Mouse (Mus musculus) liver, embryonic 12.5 days (tissue): ENCODE data around the gene Rpl9-ps1. TPM values are rescaled to one million over a fixed set of nuclear protein-coding genes. Genes with fewer than 3 reads are reported as not detected.

ENCODE experiments used
- ATAC-seq: fragments of 200-750 bp; cut with Nextera tagmentation; 2 replicates; pipeline ENCODE4 v1.8.0; 2017; ENCODE audit warnings: moderate number of reproducible peaks, mild to moderate bottlenecking, moderate library complexity
- H3K27ac ChIP-seq: fragments of 300-500 bp; sonication (generic); 2 replicates; pipeline ENCODE4 v1.5.1; 2016; ENCODE audit warnings: mild to moderate bottlenecking
- H3K27me3 ChIP-seq: fragments of 300-500 bp; sonication (generic); replicated peaks from 2 replicates; pipeline ENCODE4 v1.6.1; 2016; ENCODE audit warnings: mild to moderate bottlenecking, moderate library complexity
- H3K36me3 ChIP-seq: fragments of 300-500 bp; sonication (generic); 2 replicates; pipeline ENCODE4 v1.6.1; 2016; ENCODE audit warnings: mild to moderate bottlenecking, moderate library complexity
- H3K4me1 ChIP-seq: fragments of 300-500 bp; sonication (generic); 2 replicates; pipeline ENCODE4 v1.6.1; 2016
- H3K4me2 ChIP-seq: fragments of 300-500 bp; sonication (generic); 2 replicates; pipeline ENCODE4 v1.6.1; 2016; ENCODE audit warnings: mild to moderate bottlenecking, moderate library complexity
- H3K4me3 ChIP-seq: fragments of 300-500 bp; sonication (generic); 2 replicates; pipeline ENCODE4 v1.5.1; 2016; ENCODE audit warnings: mild to moderate bottlenecking, moderate library complexity
- H3K9ac ChIP-seq: fragments of 300-500 bp; sonication (generic); 2 replicates; pipeline ENCODE4 v1.6.1; 2016; ENCODE audit warnings: mild to moderate bottlenecking, moderate library complexity
- H3K9me3 ChIP-seq: fragments of 300-500 bp; sonication (generic); replicated peaks from 2 replicates; pipeline ENCODE4 v1.6.1; 2016; ENCODE audit warnings: mild to moderate bottlenecking, moderate library complexity
- WGBS: fragments of 180-500 bp; shearing (Covaris S2); methylation state at CpG from one replicate; pipeline ENCODE4 v1.1.7; 2016; ENCODE audit not compliant: insufficient replicate concordance; 5-methylcytosine and 5-hydroxymethylcytosine counted together
- polyA plus RNA-seq: library from polyadenylated mRNA; unstranded; fragments of >200 nt; fragmentation: Nextera tagmentation; extraction: Ambion mirVana; gene quantifications from 2 replicates; pipeline ENCODE4 v1.2.1, GENCODE M21; 2016

The Rpl9-ps1 gene
- polyA plus RNA-seq, 1 experiment from 2014 or later: not detected

GRCm38 (mm10) chr11:83618238-83618637, 27.2 kb downstream of the Rpl9-ps1 start:
- no peaks in the 10 kb centered on the region for H3K36me3 ChIP-seq
- H3K27ac ChIP-seq: no peak overlapping the region
- H3K9me3 ChIP-seq: no peaks in the 10 kb centered on the region
- no peak overlapping the region for H3K4me3 ChIP-seq
- no peak overlapping the region for H3K9ac ChIP-seq
- no peak overlapping the region for H3K4me2 ChIP-seq
- no peaks in the 10 kb centered on the region for H3K27me3 ChIP-seq
- WGBS: 52% methylated on average over 4 of the region's 5 CpGs
- no peaks in the 10 kb centered on the region for H3K4me1 ChIP-seq
- no peak for ATAC-seq

DNA sequence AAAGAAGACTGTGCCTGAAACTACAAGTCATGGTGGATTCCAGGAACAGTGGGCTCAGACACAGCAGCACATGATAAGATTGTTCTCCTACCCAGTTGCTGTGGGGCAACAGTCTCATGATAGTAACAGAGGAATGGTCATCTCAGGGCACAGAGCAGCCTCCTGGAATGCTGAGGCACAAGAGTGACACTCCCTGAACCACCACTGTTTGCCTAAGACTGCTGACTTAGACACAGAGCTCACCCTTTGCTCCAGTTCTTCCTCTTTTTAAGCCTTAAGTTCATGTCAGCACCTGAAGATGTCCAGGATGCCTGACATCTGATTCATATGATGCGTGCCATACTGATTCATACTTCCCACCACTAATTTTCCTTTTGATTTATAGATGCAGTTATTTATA, 28.8 kb downstream of the Rpl9-ps1 start:
- WGBS: 74% methylated on average over 1 of the region's 1 CpGs
- Histone ChIP-seq H3K27me3 (no peaks in the 10 kb centered on the region), H3K9me3 (no peaks in the 10 kb centered on the region), H3K36me3 (no peaks in the 10 kb centered on the region), H3K9ac (no peak overlapping the region), H3K27ac (no peak overlapping the region), H3K4me2 (no peak overlapping the region), H3K4me1 (no peaks in the 10 kb centered on the region), H3K4me3 (no peak overlapping the region)
- ATAC-seq: no peak

DNA sequence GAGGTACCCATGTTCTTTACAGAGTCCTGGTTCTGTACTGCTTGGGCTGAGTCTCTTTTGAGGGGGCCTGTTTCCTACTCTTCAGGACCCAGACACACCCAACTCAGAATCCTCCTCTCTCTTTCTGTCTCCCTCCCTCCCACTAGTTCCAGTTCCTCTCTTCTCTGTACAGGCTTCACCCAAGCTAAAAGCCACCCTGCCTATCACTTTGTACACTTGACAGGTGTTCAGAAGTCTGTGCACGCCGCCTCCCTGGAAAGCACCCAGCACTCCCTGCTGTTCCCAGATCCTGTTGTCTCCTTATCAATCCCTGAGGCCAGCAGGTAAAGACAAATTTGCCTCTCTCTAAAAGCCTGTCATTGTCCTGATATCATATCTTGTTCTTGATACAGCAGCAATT, 34.5 kb downstream of the Rpl9-ps1 start:
- Histone ChIP-seq H3K27me3 (no peaks in the 10 kb centered on the region), H3K4me3 (no peak overlapping the region), H3K27ac (no peak overlapping the region), H3K9ac (no peak overlapping the region), H3K36me3 (no peaks in the 10 kb centered on the region), H3K9me3 (no peaks in the 10 kb centered on the region), H3K4me1 (no peaks in the 10 kb centered on the region), H3K4me2 (no peak overlapping the region)
- ATAC-seq: no peak
- 62% methylated on average over 2 of the region's 2 CpGs for WGBS

GRCm38 (mm10) chr11:83606396-83606795, 39.0 kb downstream of the Rpl9-ps1 start:
- Histone ChIP-seq H3K4me3 (no peak overlapping the region), H3K27ac (no peak overlapping the region), H3K9ac (no peak overlapping the region), H3K4me1 (no peaks in the 10 kb centered on the region), H3K9me3 (no peaks in the 10 kb centered on the region), H3K4me2 (no peak overlapping the region), H3K27me3 (no peaks in the 10 kb centered on the region), H3K36me3 (no peaks in the 10 kb centered on the region)
- WGBS: 25% methylated on average over 1 of the region's 1 CpGs
- no peak for ATAC-seq

GRCm38 (mm10) chr11:83605535-83605934, 39.9 kb downstream of the Rpl9-ps1 start:
- H3K9me3 ChIP-seq: no peaks in the 10 kb centered on the region
- no peaks in the 10 kb centered on the region for H3K27me3 ChIP-seq
- no peak overlapping the region for H3K9ac ChIP-seq
- no peaks in the 10 kb centered on the region for H3K4me1 ChIP-seq
- WGBS: 57% methylated on average over 3 of the region's 3 CpGs
- H3K27ac ChIP-seq: no peak overlapping the region
- no peak for ATAC-seq
- H3K36me3 ChIP-seq: no peaks in the 10 kb centered on the region
- no peak overlapping the region for H3K4me3 ChIP-seq
- H3K4me2 ChIP-seq: no peak overlapping the region

DNA sequence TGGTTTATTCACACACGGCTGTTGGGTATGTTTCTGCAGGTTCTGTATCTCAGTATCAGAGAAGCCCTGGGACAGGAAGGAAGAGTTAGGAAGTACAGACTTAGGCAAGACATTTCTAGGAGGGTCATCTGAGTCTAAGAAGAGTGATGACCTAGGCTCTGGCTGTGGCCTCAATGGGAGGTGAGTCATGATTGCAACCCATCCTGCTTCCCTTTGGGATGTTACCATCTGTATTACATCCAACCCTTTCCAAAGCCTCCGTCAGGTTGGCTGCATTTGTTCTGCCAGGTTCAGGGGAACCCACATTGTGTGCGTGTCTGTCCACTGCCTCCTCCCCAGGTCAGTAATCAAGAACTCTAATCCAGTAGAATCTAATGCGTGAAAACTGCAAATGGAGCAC, 40.7 kb downstream of the Rpl9-ps1 start:
- Histone ChIP-seq H3K4me3 (no peak overlapping the region), H3K4me1 (no peaks in the 10 kb centered on the region), H3K4me2 (no peak overlapping the region), H3K36me3 (no peaks in the 10 kb centered on the region), H3K9ac (no peak overlapping the region), H3K9me3 (no peaks in the 10 kb centered on the region), H3K27ac (no peak overlapping the region), H3K27me3 (no peaks in the 10 kb centered on the region)
- no peak for ATAC-seq
- 61% methylated on average over 4 of the region's 4 CpGs for WGBS

- ATAC-seq: no peak
- Histone ChIP-seq H3K9me3 (no peaks in the 10 kb centered on the region), H3K9ac (no peak overlapping the region), H3K27ac (no peak overlapping the region), H3K4me3 (no peak overlapping the region), H3K27me3 (no peaks in the 10 kb centered on the region), H3K4me1 (no peaks in the 10 kb centered on the region), H3K4me2 (no peak overlapping the region), H3K36me3 (no peaks in the 10 kb centered on the region)
- WGBS: 75% methylated on average over 3 of the region's 3 CpGs
These were observed 42.0 kb downstream of the Rpl9-ps1 start for GRCm38 (mm10) chr11:83603399-83603798.

DNA sequence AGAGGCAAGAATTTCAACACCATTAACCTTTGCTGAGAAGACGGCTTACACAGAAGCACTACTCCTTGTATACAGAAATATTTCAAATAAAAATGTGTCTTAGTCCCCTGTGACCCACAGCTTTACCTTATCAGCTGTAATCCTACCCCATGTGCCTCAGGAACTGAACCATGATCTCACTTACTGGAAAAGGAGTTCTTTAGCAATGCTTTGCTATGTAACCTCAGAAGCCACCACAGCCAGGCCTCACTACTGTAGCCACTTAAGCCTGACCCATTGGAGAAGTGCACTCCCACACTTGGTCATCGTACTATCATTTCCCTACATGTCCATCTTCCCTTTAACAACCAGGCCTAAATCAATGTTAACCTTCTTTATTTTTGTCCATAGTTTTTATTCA, 44.8 kb downstream of the Rpl9-ps1 start:
- Histone ChIP-seq H3K4me3 (no peak overlapping the region), H3K4me2 (no peak overlapping the region), H3K4me1 (no peaks in the 10 kb centered on the region), H3K27ac (no peak overlapping the region), H3K27me3 (no peaks in the 10 kb centered on the region), H3K9ac (no peak overlapping the region), H3K9me3 (no peaks in the 10 kb centered on the region), H3K36me3 (no peaks in the 10 kb centered on the region)
- WGBS: 65% methylated on average over 2 of the region's 2 CpGs
- ATAC-seq: no peak

DNA sequence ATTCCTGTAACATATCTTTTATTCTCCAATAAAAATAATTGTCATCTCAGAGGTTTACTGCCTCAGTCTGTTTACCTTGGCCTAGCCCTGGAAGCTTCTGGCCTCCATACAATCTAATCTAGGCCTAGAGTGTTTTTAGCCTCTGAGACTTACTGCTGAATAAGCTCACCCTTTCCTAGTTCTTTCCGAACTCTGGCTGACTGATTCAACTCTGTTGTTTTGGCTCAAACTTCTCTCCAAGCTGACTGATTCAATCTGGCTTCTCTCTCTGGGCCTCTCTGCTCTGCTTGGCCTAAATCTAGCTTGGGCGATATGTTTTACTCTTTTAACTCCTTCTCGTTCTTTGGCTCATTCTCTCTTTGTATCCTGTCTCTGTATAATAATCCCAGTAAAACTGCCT, 46.4 kb downstream of the Rpl9-ps1 start:
- H3K9me3 ChIP-seq: no peaks in the 10 kb centered on the region
- H3K9ac ChIP-seq: no peak overlapping the region
- H3K4me1 ChIP-seq: no peaks in the 10 kb centered on the region
- H3K27me3 ChIP-seq: no peaks in the 10 kb centered on the region
- H3K4me3 ChIP-seq: no peak overlapping the region
- H3K4me2 ChIP-seq: no peak overlapping the region
- WGBS: 68% methylated on average over 3 of the region's 3 CpGs
- no peak for ATAC-seq
- no peaks in the 10 kb centered on the region for H3K36me3 ChIP-seq
- no peak overlapping the region for H3K27ac ChIP-seq

DNA sequence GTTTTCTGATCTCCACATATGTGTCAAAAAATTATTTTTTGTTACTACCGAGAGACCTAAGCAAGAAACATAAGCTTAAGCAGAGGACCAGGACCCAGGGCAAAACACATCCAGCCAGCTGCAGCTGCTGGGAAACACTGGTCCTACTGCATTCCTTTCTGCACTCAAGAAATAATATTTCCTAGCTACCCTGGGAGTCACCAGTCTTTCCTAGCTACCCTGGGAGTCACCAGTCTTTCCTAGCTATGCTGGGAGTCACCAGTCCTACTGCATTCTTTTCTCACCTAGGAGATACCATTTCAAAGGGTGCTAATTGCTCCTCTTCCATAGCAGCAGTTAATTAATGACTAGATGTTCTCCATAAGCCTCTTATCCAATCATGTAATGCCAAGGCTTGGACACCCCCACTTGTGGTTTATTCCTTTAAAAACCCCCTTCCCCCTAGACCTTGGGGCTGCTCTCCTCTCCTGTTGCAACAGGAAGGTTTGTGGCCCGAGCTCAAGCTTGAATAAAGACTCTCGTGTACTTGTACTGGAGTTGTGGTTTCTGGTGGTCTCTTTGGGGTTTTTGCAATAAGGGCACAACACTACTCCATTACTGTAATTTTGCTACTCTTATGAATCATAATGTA, 47.1 kb downstream of the Rpl9-ps1 start:
- H3K4me3 ChIP-seq: no peak overlapping the region
- H3K4me1 ChIP-seq: no peaks in the 10 kb centered on the region
- H3K4me2 ChIP-seq: no peak overlapping the region
- no peaks in the 10 kb centered on the region for H3K27me3 ChIP-seq
- ATAC-seq: no peak
- no peaks in the 10 kb centered on the region for H3K36me3 ChIP-seq
- H3K27ac ChIP-seq: no peak overlapping the region
- WGBS: 54% methylated on average over 3 of the region's 3 CpGs
- no peak overlapping the region for H3K9ac ChIP-seq
- H3K9me3 ChIP-seq: no peaks in the 10 kb centered on the region

DNA sequence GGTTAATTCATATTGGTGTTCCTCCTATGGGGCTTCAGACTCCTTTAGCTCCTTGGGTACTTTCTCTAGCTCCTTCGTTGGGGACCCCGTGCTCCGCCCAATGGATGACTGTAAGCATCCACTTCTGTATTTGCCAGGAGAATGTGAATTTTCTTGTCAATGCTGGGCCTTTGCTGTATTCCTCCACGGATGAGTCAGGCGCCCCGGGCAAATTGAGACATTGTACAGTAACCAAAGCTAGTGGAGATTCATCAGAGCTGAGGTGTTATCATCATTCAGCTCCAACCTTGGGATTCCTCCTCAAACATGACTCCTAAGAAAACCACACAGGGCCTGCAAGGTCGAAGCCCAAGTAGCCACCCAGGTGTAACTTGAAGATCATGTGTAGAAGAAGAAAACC, 47.6 kb downstream of the Rpl9-ps1 start:
- no peak for ATAC-seq
- no peaks in the 10 kb centered on the region for H3K9me3 ChIP-seq
- H3K36me3 ChIP-seq: no peaks in the 10 kb centered on the region
- H3K27me3 ChIP-seq: no peaks in the 10 kb centered on the region
- no peak overlapping the region for H3K27ac ChIP-seq
- WGBS: 78% methylated on average over 7 of the region's 7 CpGs
- no peaks in the 10 kb centered on the region for H3K4me1 ChIP-seq
- H3K4me3 ChIP-seq: no peak overlapping the region
- H3K9ac ChIP-seq: no peak overlapping the region
- no peak overlapping the region for H3K4me2 ChIP-seq

DNA sequence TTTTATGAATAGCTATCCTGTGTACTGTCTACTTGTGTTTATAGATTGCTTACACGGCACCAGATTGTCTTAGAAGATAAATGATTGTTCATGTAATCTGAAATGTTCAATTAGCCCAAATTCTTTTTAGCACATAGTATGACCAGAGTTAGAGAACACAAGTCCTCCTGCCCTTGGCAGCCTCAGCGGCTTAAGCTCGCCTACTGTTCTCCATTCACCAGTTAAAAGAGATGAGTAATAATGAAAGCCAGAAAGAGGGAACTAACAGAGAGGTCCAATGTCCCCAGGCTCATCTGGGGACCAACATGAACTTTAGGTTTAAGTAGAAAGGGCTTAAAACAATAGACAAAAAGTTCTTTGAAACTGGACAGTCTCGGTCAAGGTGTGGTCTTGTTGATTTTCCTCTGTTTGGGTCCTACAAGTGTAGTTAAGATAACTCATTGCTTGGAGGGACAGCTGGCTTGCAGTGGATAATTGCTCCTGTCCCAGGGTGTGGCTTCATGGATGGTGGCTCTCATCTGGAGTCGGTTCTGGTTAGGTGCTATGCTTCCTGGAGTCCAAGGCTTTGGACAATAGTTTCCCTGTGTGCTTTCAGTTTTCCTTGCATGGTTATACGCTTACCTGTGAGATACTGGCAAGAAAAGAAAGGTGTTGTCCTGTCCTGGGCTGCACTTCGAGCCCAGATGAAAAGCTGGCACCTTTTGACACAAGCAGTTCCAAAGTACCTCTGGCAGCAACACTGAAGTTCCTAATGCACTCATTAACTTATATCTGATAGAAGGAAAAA, 49.6 kb downstream of the Rpl9-ps1 start:
- H3K9me3 ChIP-seq: no peaks in the 10 kb centered on the region
- H3K4me3 ChIP-seq: no peak overlapping the region
- H3K4me1 ChIP-seq: no peaks in the 10 kb centered on the region
- no peaks in the 10 kb centered on the region for H3K36me3 ChIP-seq
- H3K27me3 ChIP-seq: no peaks in the 10 kb centered on the region
- H3K27ac ChIP-seq: no peak overlapping the region
- H3K4me2 ChIP-seq: no peak overlapping the region
- no peak overlapping the region for H3K9ac ChIP-seq
- ATAC-seq: no peak
- 56% methylated on average over 7 of the region's 7 CpGs for WGBS
